Mouse (Mus musculus) lung, adult 2 months (tissue): ENCODE results near the gene Pard6a.

Experiments
- CTCF ChIP-seq: fragments of 200-500 bp; IDR thresholded peaks from 2 replicates; pipeline ENCODE4 v1.5.1; 2011; ENCODE audit warnings: mild to moderate bottlenecking, low read length, control low read depth; ENCODE audit not compliant: insufficient read depth
- POLR2A ChIP-seq: fragments of 200-500 bp; IDR thresholded peaks from 2 replicates; pipeline ENCODE4 v1.6.1; 2011; ENCODE audit warnings: low read depth, mild to moderate bottlenecking, control low read depth, low read length, borderline replicate concordance; ENCODE audit errors: extremely low read depth

GRCm38 (mm10) chr8:105712286-105712685, 11.3 kb downstream of the Pard6a start:
- TF ChIP-seq POLR2A (no peak), CTCF (no peak)
